Mouse (Mus musculus) neutrophil, adult 83 days (primary cell): ENCODE results near the gene Nudt5. TPM values are rescaled to one million over a fixed set of nuclear protein-coding genes. Genes with fewer than 3 reads are reported as not detected.

Experiments used
- total RNA-seq, 2 experiments: library from RNA; stranded (reverse); gene quantifications; one replicate each; pipeline ENCODE4 v1.2.4; 2023

Gene Nudt5
- 10 to 100 TPM; 19.1 to 23.2 TPM for total RNA-seq

GRCm38 (mm10) chr2:5844873-5845631 lies at the start of gene Nudt5, which contains the start of gene Cdc123:
Nudt5 (plus strand) TSS chr2:5845019.
Cdc123 (minus strand) TSS chr2:5845164.

DNA sequence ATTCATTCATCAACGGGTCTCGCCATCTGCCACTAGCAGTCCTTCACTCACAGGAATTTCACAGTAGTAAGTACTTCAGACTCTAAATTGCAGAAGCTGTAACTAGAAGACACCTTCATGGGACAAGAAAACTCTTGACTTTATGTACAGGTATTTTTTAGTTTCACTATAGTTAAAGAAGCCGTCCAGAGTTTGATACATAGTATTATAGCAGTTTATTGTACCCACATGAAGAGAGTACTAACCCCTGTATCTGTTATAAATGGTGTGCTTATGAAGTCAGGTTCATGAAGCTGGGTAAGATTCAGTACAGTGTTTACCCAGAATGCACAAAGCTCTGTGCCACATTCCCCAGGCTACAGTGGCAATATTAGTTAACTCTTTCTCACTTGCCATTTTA lies 18.0 kb downstream of the Nudt5 start, which contains the start of gene Gm13199:
Gm13199 (minus strand) TSS at position 101 of the 400 bp plus-strand sequence.

DNA sequence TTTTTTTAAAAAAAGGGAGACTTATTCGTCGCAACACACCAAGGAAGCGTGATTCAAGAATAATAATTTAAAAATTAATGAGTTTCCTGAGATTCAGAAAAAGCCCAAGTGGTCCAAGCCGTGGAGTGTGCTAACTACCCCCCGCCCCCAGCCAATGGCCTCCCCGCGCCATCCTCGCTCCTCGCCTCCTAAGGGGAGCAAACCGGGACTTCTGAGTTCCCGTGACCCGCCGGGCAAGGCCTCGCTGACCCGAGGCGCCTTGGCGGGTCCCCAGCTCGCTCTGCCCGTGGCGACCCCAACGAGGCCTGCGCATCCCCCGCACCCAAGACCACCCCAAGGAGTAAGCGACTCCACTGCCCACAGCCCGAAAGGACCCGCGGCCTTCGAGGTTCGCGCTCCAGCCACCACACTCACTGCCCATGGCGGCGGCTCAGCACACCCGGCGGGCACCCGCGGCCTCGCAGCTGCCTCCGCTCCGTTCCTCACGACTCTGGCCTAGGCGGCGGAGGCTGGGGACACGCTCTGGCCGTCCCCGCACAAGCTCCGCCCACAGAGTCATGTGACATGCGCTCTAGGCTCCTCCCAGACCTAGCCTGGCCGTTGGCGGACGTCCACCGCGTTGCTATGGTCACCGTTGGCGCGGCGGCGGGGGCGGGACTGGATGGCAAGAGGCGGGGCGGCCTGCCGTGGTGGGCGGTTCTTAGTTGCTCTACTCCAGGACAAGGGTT lies 50.2 kb downstream of the Nudt5 start, which contains the start of gene Sec61a2:
Sec61a2 (minus strand) TSS at position 590 of the 728 bp plus-strand sequence.

Other genes with a start within 250 kb of the Nudt5 start
- gene Camk1d, start 130.5 kb upstream of the Nudt5 start, total RNA-seq: 10 to 100 TPM; 67.3 to 68.8 TPM
- gene Cdc123, start 145 bp downstream of the Nudt5 start, total RNA-seq: 10 to 100 TPM; 69.4 to 79.2 TPM
- 1 to 10 TPM in 1 of 2 experiments, under 1 TPM in 1; 0.84 to 1.0 TPM for gene Gm13199, start 17.9 kb downstream of the Nudt5 start, total RNA-seq
- 1 to 10 TPM; 8.4 to 9.8 TPM for gene Sec61a2, start 50.4 kb downstream of the Nudt5 start, total RNA-seq
- 1 to 10 TPM in 1 of 2 experiments, under 1 TPM in 1; 0.24 to 2.0 TPM for gene Dhtkd1, start 97.8 kb downstream of the Nudt5 start, total RNA-seq
- gene Upf2, start 106.5 kb downstream of the Nudt5 start, total RNA-seq: 10 to 100 TPM; 34.6 to 38.4 TPM